Mouse (Mus musculus) heart, adult 2 months (tissue): Measurements from ENCODE around the gene Fancd2os.

Experiments
- CTCF ChIP-seq: fragments of 200-600 bp; IDR thresholded peaks from 2 replicates; pipeline ENCODE4 v1.8.1; 2022; ENCODE audit warnings: antibody characterized with exemption, mild to moderate bottlenecking, moderate library complexity
- EP300 ChIP-seq: fragments of 200-500 bp; IDR thresholded peaks from 2 replicates; pipeline ENCODE4 v1.6.1; 2011; ENCODE audit warnings: low read depth, low read length, control low read depth; ENCODE audit not compliant: insufficient read depth
- POLR2A ChIP-seq: fragments of 200-500 bp; IDR thresholded peaks from 2 replicates; pipeline ENCODE4 v1.6.1; 2011; ENCODE audit warnings: mild to moderate bottlenecking, low read depth, low read length, control low read depth; ENCODE audit not compliant: insufficient read depth

DNA sequence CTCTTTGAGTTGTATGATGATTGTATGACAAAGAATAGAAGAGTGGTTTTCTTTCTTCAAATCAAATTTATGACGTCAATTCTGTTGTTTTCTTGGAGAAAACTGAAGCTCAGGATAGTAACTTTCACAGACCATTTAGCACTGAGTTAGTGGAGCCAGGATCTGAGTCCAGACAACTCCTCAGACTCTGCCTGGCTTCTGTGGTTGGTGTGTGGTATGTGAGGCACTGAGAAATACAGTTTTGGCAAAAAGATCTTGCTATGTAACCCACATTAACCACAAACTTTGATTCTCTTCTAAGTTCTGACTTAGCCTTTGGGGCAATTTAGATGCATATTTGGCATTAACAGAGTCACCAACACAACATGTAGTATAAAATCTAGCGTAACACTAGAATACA lies 7.9 kb downstream of the Fancd2os start:
- TF ChIP-seq POLR2A (no peak), CTCF (no peak), EP300 (no peak)
